Mouse (Mus musculus) testis, adult 2 months (tissue): ENCODE measurements around the gene Mrps34.

ENCODE experiments used
- CTCF ChIP-seq: fragments of 200-500 bp; IDR thresholded peaks from 2 replicates; pipeline ENCODE4 v1.5.1; 2012; ENCODE audit warnings: low read depth, mild to moderate bottlenecking, inconsistent platforms, low read length, moderate library complexity; ENCODE audit not compliant: control insufficient read depth, insufficient read depth, insufficient replicate concordance
- POLR2A ChIP-seq: fragments of 200-500 bp; IDR thresholded peaks from 2 replicates; pipeline ENCODE4 v1.6.1; 2012; ENCODE audit warnings: low read depth, mild to moderate bottlenecking, inconsistent platforms, low read length, moderate library complexity; ENCODE audit not compliant: control insufficient read depth

DNA sequence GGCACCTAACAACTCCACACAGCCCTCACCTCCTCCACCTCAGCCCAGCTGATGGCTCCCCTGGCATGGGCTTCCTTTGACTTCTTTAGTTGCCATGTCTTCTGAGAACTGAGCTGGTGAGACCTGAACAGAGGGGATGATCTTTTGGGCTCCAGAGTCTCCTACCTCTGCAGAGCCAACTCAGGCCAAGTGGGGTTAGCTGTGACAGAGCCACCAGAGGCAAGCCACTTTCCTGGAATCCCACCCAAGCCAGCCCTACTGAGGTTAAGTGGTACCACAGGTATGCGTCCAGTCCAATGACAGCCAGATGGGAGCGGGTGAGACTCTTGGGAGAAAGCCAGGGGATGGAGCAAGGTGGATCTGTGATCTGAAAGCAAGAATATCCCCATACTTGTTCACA lies 1.6 kb upstream of the Mrps34 start:
- TF ChIP-seq CTCF (no peak), POLR2A (no peak)
